Mouse (Mus musculus): Measurements from ENCODE around the gene Ndufv3. TPM values are rescaled to one million over a fixed set of nuclear protein-coding genes. Genes with fewer than 3 reads are reported as not detected.

Ndufv3 gene
- total RNA-seq, 2 experiments from 2014 or later: 439 to 467 TPM

Small RNA genes within 50 kb of the gene (microRNA-seq; reads per million reads assigned to microRNA genes)
- gene Gm24970: 0 reads per million in 2 experiments

Other genes with a start within 250 kb of the Ndufv3 start
- gene Rsph1, start 242.7 kb upstream of the Ndufv3 start, total RNA-seq (2021): 1 to 10 TPM; 7.7 to 8.6 TPM
- 1 to 10 TPM; 3.3 to 3.6 TPM for gene Slc37a1, start 233.3 kb upstream of the Ndufv3 start, total RNA-seq (2021)
- 1 to 10 TPM; 1.5 to 2.5 TPM for gene Pde9a, start 133.9 kb upstream of the Ndufv3 start, total RNA-seq (2021)
- 1 to 10 TPM; 5.0 to 5.3 TPM for gene Wdr4, start 135 bp upstream of the Ndufv3 start, total RNA-seq (2021)
- 1 to 10 TPM; 6.0 to 7.2 TPM for gene Pknox1, start 44.6 kb downstream of the Ndufv3 start, total RNA-seq (2021)
- gene Cbs, start 117.1 kb downstream of the Ndufv3 start, total RNA-seq (2021): under 1 TPM; 0.32 to 0.77 TPM
- gene U2af1, start 138.8 kb downstream of the Ndufv3 start, total RNA-seq (2021): 10 to 100 TPM; 56.8 to 65.7 TPM
- not detected for gene Cryaa, start 157.7 kb downstream of the Ndufv3 start, total RNA-seq (2021)

Data from gastrocnemius, postnatal 36 days (tissue).